Mouse (Mus musculus) T-helper 2 cell (primary cell): ENCODE data around the gene Carf.

ENCODE experiments used
- in situ Hi-C: fragments of 300-600 bp; cut with MboI, MseI; formaldehyde crosslinking; loops from one replicate; pipeline ENCODE4 v1.15.1; 2025; ENCODE audit warnings: high pct_unique_total_duplicates

Carf gene

GRCm38 (mm10) chr1:60179932-60180783 lies 82.1 kb downstream of the Carf start, which contains the start of gene Nbeal1:
Gene Nbeal1 (plus strand): TSS chr1:60180599.
- in situ Hi-C loops: no loop called here

- in situ Hi-C loops: no loop called here
Measured at GRCm38 (mm10) chr1:60180784-60181221, 82.8 kb downstream of the Carf start.

DNA sequence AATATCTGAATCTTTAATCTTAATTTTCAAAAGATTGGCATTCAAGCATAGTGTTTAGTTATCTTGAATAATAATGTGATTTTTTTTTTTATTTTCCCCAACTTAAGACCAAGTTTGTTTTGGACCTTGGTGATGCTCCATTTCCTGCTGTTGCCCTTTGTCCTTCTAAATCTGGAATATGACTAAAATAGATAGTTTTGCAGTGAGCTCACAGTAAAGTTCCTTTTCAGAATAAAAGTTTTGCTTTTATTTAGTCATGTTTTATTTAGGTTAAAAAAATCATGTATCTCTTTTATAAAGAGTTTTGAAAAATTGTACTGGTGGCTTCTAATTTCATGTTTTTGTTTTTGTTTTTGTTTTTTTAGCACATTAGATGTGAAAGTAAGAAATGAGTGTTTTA lies 90.4 kb downstream of the Carf start:
- in situ Hi-C loops: no loop called here

GRCm38 (mm10) chr1:60196813-60197212 lies 98.8 kb downstream of the Carf start:
- in situ Hi-C loops: no loop called here

- in situ Hi-C loops: no loop called here
Measured at GRCm38 (mm10) chr1:60199006-60199405, 101.0 kb downstream of the Carf start.
